Mouse (Mus musculus) liver, adult 2 months (tissue): ENCODE measurements around the gene Fer.

Source experiments
- CTCF ChIP-seq: fragments of 200-500 bp; IDR thresholded peaks from 2 replicates; pipeline ENCODE4 v1.5.1; 2011; ENCODE audit warnings: low read depth, low read length, control low read depth
- POLR2A ChIP-seq: fragments of 200-500 bp; IDR thresholded peaks from 2 replicates; pipeline ENCODE4 v1.6.1; 2011; ENCODE audit warnings: low read length, control low read depth; ENCODE audit not compliant: insufficient read depth; ENCODE audit errors: extremely low read depth

DNA sequence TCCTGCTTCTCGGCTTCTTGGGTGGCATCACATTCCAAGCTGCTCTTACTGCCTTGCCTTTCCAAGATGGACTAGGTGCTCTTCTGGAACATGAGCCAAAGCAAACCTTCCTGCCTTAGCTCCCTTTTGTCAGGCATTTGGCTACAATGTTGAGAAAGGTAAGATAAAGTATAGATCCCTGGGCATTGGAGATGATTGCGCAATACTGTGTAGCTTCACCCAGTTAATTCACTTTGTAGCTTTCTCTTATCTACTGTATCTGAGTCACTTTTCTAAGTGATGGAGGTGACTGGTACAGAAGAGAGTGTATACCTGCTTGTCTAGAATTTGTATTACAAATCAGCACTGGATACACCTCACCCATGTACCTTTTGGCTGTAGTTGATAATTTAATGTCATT, 24.1 kb downstream of the Fer start:
- TF ChIP-seq CTCF (no peak), POLR2A (no peak)
